9 mouse cellular contexts compared by ENCODE assay signal in genomic region chr17:45557246-45557824, GRCm38 (mm10). TPM values are rescaled to one million over a fixed set of nuclear protein-coding genes. Genes with fewer than 3 reads are reported as not detected.
DNase-seq lines count a peak whose midpoint lies in the region; ATAC-seq lines count a peak whose summit lies in the region.
"Had no signal": no experiment of that assay in that cellular context is flagged by ENCODE, and none has a peak within 500 bp of the region (broad histone marks: within the 10 kb centered on the region; RNA-seq: fewer than 3 reads in every experiment).

No protein-coding gene starts in this region.

- H3K4me1 ChIP-seq in heart, embryonic 14.5 days (ENCODE audit: control insufficient read depth in 2 of 2, insufficient read depth in 2 of 2, low read length in 2 of 2) = peaks cover 3 to 8% of the 10 kb centered on the region in 2 experiments; a peak in 3 of 4 replicates
- H3K4me1 ChIP-seq in embryonic facial prominence, embryonic 11.5 days (ENCODE audit: control insufficient read depth, insufficient read depth, low read length) = peaks cover 5% of the 10 kb centered on the region; the same call in 1 of the 2 replicates
- peaks cover 16% of the 10 kb centered on the region for H3K4me1 ChIP-seq in liver, embryonic 16.5 days (ENCODE audit: control insufficient read depth, low read depth, low read length)

- H3K27me3 ChIP-seq in heart, embryonic 14.5 days (ENCODE audit: control insufficient read depth, insufficient read depth, low read length) = peaks cover 20% of the 10 kb centered on the region; the same call in 1 of the 2 replicates
- H3K27me3 ChIP-seq in embryonic facial prominence, embryonic 11.5 days (ENCODE audit: control insufficient read depth, insufficient read depth, low read length) = 0 out of 2 replicates have a peak, but pooled peaks cover 2% of the 10 kb centered on the region
- H3K27me3 ChIP-seq in liver, embryonic 16.5 days (ENCODE audit: control insufficient read depth, insufficient read depth, low read depth, low read length) = peaks cover 18% of the 10 kb centered on the region

- no peaks in the 10 kb centered on the region for H3K9me3 ChIP-seq in heart, embryonic 14.5 days (ENCODE audit: control insufficient read depth, low read length)
- H3K9me3 ChIP-seq in embryonic facial prominence, embryonic 11.5 days (replicated peaks; ENCODE audit: control insufficient read depth, low read length) = no peaks in the 10 kb centered on the region
- H3K9me3 ChIP-seq in liver, embryonic 16.5 days (replicated peaks; ENCODE audit: control insufficient read depth, low read length) = no peaks in the 10 kb centered on the region

- peak overlapping the region; percentile 98 for H3K4me2 ChIP-seq in heart, embryonic 14.5 days (ENCODE audit: low read length)
- no peak overlapping the region for H3K4me2 ChIP-seq in embryonic facial prominence, embryonic 11.5 days (ENCODE audit: low read depth, low read length)
- H3K4me2 ChIP-seq in liver, embryonic 16.5 days (ENCODE audit: low read depth, low read length) = peak overlapping the region; percentile 34

- 69% methylated on average over 5 of the region's 7 CpGs for WGBS in heart, embryonic 14.5 days
- WGBS in embryonic facial prominence, embryonic 11.5 days = 67% methylated on average over 6 of the region's 7 CpGs
- 39% methylated on average over 7 of the region's 7 CpGs for WGBS in liver, embryonic 16.5 days (ENCODE audit: insufficient replicate concordance)

- intact Hi-C loops in heart, postnatal 25 days (cut with DNase I) = no loop called here
- intact Hi-C loops in left cerebral cortex, postnatal 14 days (cut with DNase I) = no loop called here

- DNase-seq in heart, postnatal 25 days (ENCODE audit: low spot score) = no peak
- DNase-seq in A20 (ENCODE audit: low read depth, low spot score) = peak; percentile 86
- no peak for DNase-seq in embryonic facial prominence, embryonic 11.5 days (ENCODE audit: low spot score)
- no peak for DNase-seq in left cerebral cortex, postnatal 14 days (ENCODE audit: low spot score in 2 of 2)
- DNase-seq in embryo, embryonic 9.5 days (ENCODE audit: extremely low spot score) = no peak
- no peak for DNase-seq in ovary, adult 18-20 months (ENCODE audit: low spot score)
- DNase-seq: kidney, postnatal 36 days had no signal

- no peaks in the 10 kb centered on the region for H3K36me3 ChIP-seq in heart, embryonic 14.5 days (ENCODE audit: control insufficient read depth, insufficient read depth, low read length)
- no peaks in the 10 kb centered on the region for H3K36me3 ChIP-seq in embryonic facial prominence, embryonic 11.5 days (replicated peaks; ENCODE audit: control insufficient read depth, insufficient read depth, low read depth, low read length)
- no peaks in the 10 kb centered on the region for H3K36me3 ChIP-seq in liver, embryonic 16.5 days (ENCODE audit: control insufficient read depth, insufficient read depth)

- no peak for ATAC-seq in heart, embryonic 14.5 days (ENCODE audit: insufficient number of reproducible peaks, insufficient read depth, low FRiP score, low read depth)
- no peak for ATAC-seq in embryonic facial prominence, embryonic 11.5 days (replicated peaks; ENCODE audit: insufficient number of reproducible peaks, low FRiP score, low TSS enrichment, low read depth)
- ATAC-seq in liver, embryonic 16.5 days (ENCODE audit: low read depth) = 0 out of 2 replicates have a peak, but pooled peaks have one; percentile 12

- H3K4me3 ChIP-seq in heart, embryonic 14.5 days (ENCODE audit: control insufficient read depth in 1 of 2, insufficient read depth in 1 of 2, low read depth in 1 of 2, low read length in 2 of 2) = no peak overlapping the region
- no peak overlapping the region for H3K4me3 ChIP-seq in embryonic facial prominence, embryonic 11.5 days (ENCODE audit: low read depth, low read length)
- H3K4me3 ChIP-seq in liver, embryonic 16.5 days (ENCODE audit: low read depth, low read length) = 0 out of 2 replicates have a peak overlapping the region, but pooled peaks have one; percentile 5

- H3K27ac ChIP-seq in heart, embryonic 14.5 days (replicated peaks in 1 of 2; ENCODE audit: control insufficient read depth in 1 of 2, insufficient read depth in 1 of 2, low read depth in 2 of 2, low read length in 2 of 2) = no peak overlapping the region
- H3K27ac ChIP-seq in embryonic facial prominence, embryonic 11.5 days (replicated peaks; ENCODE audit: low read depth, low read length) = no peak overlapping the region
- H3K27ac ChIP-seq in liver, embryonic 16.5 days (ENCODE audit: low read length) = no peak overlapping the region

- no peak overlapping the region; the same call in 1 of the 2 replicates for H3K9ac ChIP-seq in heart, embryonic 14.5 days (ENCODE audit: low read length)
- H3K9ac ChIP-seq in embryonic facial prominence, embryonic 11.5 days (replicated peaks; ENCODE audit: low read length) = 0 out of 2 replicates have a peak overlapping the region, but pooled peaks have one; percentile 22
- no peak overlapping the region for H3K9ac ChIP-seq in liver, embryonic 16.5 days (ENCODE audit: low read depth, low read length)

RNA-seq across cellular contexts. Expression of gene Nfkbie, which starts 1.8 kb away (rescaled TPM):
- 2.7 and 2.9 TPM in 2 replicates for polyA plus RNA-seq in heart, embryonic 14.5 days (2014; fragmentation: Nextera tagmentation; extraction: Ambion mirVana)
- total RNA-seq in heart, postnatal 25 days (2021) = 1 to 10 TPM; 1.3 to 1.4 TPM
- 3.5 and 5.3 TPM in 2 replicates for polyA plus RNA-seq in embryonic facial prominence, embryonic 11.5 days (2014; fragmentation: Nextera tagmentation; extraction: Ambion mirVana)
- polyA plus RNA-seq in liver, embryonic 16.5 days (2015; fragmentation: Nextera tagmentation; extraction: Ambion mirVana) = 1.8 TPM in 2 replicates
- 1 to 10 TPM; 1.8 to 2.0 TPM for total RNA-seq in left cerebral cortex, postnatal 14 days (2021)

RNA-seq across cellular contexts. Expression of gene Slc35b2, which starts 6.3 kb away (rescaled TPM):
- polyA plus RNA-seq in heart, embryonic 14.5 days (2014; fragmentation: Nextera tagmentation; extraction: Ambion mirVana) = 91.3 and 92.4 TPM in 2 replicates
- 10 to 100 TPM; 23.7 to 24.3 TPM for total RNA-seq in heart, postnatal 25 days (2021)
- 85.6 and 92.2 TPM in 2 replicates for polyA plus RNA-seq in embryonic facial prominence, embryonic 11.5 days (2014; fragmentation: Nextera tagmentation; extraction: Ambion mirVana)
- 45.3 and 46.5 TPM in 2 replicates for polyA plus RNA-seq in liver, embryonic 16.5 days (2015; fragmentation: Nextera tagmentation; extraction: Ambion mirVana)
- 10 to 100 TPM; 41.6 to 46.1 TPM for total RNA-seq in left cerebral cortex, postnatal 14 days (2021)

RNA-seq across cellular contexts. Expression of gene Tmem151b, which starts 7.9 kb away (rescaled TPM):
- 0.47 and 0.55 TPM in 2 replicates for polyA plus RNA-seq in heart, embryonic 14.5 days (2014; fragmentation: Nextera tagmentation; extraction: Ambion mirVana)
- total RNA-seq in heart, postnatal 25 days (2021) = under 1 TPM in 1 of 2 experiments, not detected in 1; 0.05 TPM
- polyA plus RNA-seq in embryonic facial prominence, embryonic 11.5 days (2014; fragmentation: Nextera tagmentation; extraction: Ambion mirVana) = 5.4 and 6.3 TPM in 2 replicates
- polyA plus RNA-seq in liver, embryonic 16.5 days (2015; fragmentation: Nextera tagmentation; extraction: Ambion mirVana) = 0.12 TPM in 2 replicates
- total RNA-seq in left cerebral cortex, postnatal 14 days (2021) = 100 to 1,000 TPM; 114 to 120 TPM

RNA-seq across cellular contexts. Expression of gene Hsp90ab1, which starts 15.7 kb away (rescaled TPM):
- polyA plus RNA-seq in heart, embryonic 14.5 days (2014; fragmentation: Nextera tagmentation; extraction: Ambion mirVana) = 1,215 and 1,233 TPM in 2 replicates
- 1,000 to 10,000 TPM; 1,042 to 1,257 TPM for total RNA-seq in heart, postnatal 25 days (2021)
- 1,660 and 1,740 TPM in 2 replicates for polyA plus RNA-seq in embryonic facial prominence, embryonic 11.5 days (2014; fragmentation: Nextera tagmentation; extraction: Ambion mirVana)
- polyA plus RNA-seq in liver, embryonic 16.5 days (2015; fragmentation: Nextera tagmentation; extraction: Ambion mirVana) = 564 and 565 TPM in 2 replicates
- total RNA-seq in left cerebral cortex, postnatal 14 days (2021) = 1,000 to 10,000 TPM; 1,454 to 1,586 TPM

RNA-seq across cellular contexts. Expression of gene Tcte1, which starts 34.1 kb away (rescaled TPM):
- polyA plus RNA-seq in heart, embryonic 14.5 days (2014; fragmentation: Nextera tagmentation; extraction: Ambion mirVana) = 0.28 and 0.39 TPM in 2 replicates
- not detected for total RNA-seq in heart, postnatal 25 days (2021)
- polyA plus RNA-seq in embryonic facial prominence, embryonic 11.5 days (2014; fragmentation: Nextera tagmentation; extraction: Ambion mirVana) = 1.5 and 2.3 TPM in 2 replicates
- polyA plus RNA-seq in liver, embryonic 16.5 days (2015; fragmentation: Nextera tagmentation; extraction: Ambion mirVana) = 0.06 TPM in 1 of 2 replicates, not detected in the other
- 1 to 10 TPM in 1 of 2 experiments, under 1 TPM in 1; 0.68 to 1.1 TPM for total RNA-seq in left cerebral cortex, postnatal 14 days (2021)
